Mouse (Mus musculus) ES-Bruce4 (cell line): ENCODE data around the gene Bcat2.

Source experiments
- CTCF ChIP-seq: IDR thresholded peaks from one replicate; pipeline ENCODE4 v1.8.1; 2011; ENCODE audit warnings: low read depth, low read length
- POLR2A ChIP-seq: IDR thresholded peaks from one replicate; pipeline ENCODE4 v1.8.1; 2011; ENCODE audit warnings: low read length; ENCODE audit not compliant: insufficient read depth

DNA sequence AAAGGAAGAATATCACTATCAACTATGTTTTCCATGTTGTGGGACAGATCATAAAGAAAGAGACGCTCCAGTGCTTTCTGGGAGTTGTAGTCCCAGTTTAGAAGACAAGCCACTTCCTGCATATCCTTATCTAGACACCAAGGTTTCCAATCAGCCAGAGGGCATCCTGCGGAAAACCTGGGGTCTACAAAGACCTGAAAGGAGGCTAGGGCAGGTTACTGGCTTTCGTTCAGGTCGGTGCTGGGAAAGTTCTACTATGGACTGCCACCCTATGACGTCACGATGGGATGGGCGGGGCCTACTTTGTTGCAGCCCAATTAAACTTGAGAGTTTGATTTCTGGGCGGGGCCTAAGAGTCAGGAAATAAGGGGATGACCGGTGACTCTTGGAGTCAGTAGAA is 51.5 kb downstream of the Bcat2 start, which contains the start of gene Izumo1:
- TF ChIP-seq CTCF (no peak), POLR2A (no peak)
